Mouse (Mus musculus) forebrain, embryonic 14.5 days (tissue): ENCODE data around the gene Col4a6. TPM values are rescaled to one million over a fixed set of nuclear protein-coding genes. Genes with fewer than 3 reads are reported as not detected.

Experiments used
- ATAC-seq: fragments of 200-750 bp; cut with Nextera tagmentation; 2 replicates; pipeline ENCODE4 v1.8.0; 2017; ENCODE audit warnings: mild to moderate bottlenecking, moderate library complexity
- DNase-seq: peaks from one replicate; pipeline ENCODE4 v3.0.0-alpha.2; 2015; ENCODE audit warnings: low spot score
- H3K27ac ChIP-seq: fragments of 300-500 bp; sonication (generic); 2 replicates; pipeline ENCODE4 v1.5.1; 2014; ENCODE audit warnings: low read depth, mild to moderate bottlenecking, control low read depth, low read length, moderate library complexity
- H3K27me3 ChIP-seq: fragments of 300-500 bp; sonication (generic); replicated peaks from 2 replicates; pipeline ENCODE4 v1.6.1; 2014; ENCODE audit warnings: low read length, control low read depth, mixed read lengths; ENCODE audit not compliant: control insufficient read depth, insufficient read depth
- H3K36me3 ChIP-seq: fragments of 300-500 bp; sonication (generic); 2 replicates; pipeline ENCODE4 v1.6.1; 2014; ENCODE audit warnings: low read length, control low read depth; ENCODE audit not compliant: control insufficient read depth, insufficient read depth
- H3K4me1 ChIP-seq: fragments of 300-500 bp; sonication (generic); 2 replicates; pipeline ENCODE4 v1.6.1; 2014; ENCODE audit warnings: antibody characterized with exemption, low read length, control low read depth; ENCODE audit not compliant: control insufficient read depth, insufficient read depth
- H3K4me2 ChIP-seq: fragments of 300-500 bp; sonication (generic); 2 replicates; pipeline ENCODE4 v1.6.1; 2014; ENCODE audit warnings: mild to moderate bottlenecking, control low read depth, low read length
- H3K4me3 ChIP-seq: fragments of 300-500 bp; sonication (generic); 2 replicates; pipeline ENCODE4 v1.5.1; 2014; ENCODE audit warnings: low read depth, low read length, control low read depth
- H3K9ac ChIP-seq: fragments of 300-500 bp; sonication (generic); 2 replicates; pipeline ENCODE4 v1.6.1; 2014; ENCODE audit warnings: mild to moderate bottlenecking, low read length, control low read depth, moderate library complexity
- H3K9me3 ChIP-seq: fragments of 300-500 bp; sonication (generic); replicated peaks from 2 replicates; pipeline ENCODE4 v1.6.1; 2016; ENCODE audit warnings: low read length, control low read depth, mixed read lengths; ENCODE audit not compliant: control insufficient read depth
- WGBS: fragments of 180-500 bp; shearing (Covaris S2); extraction: QIAGEN DNeasy Blood & Tissue Kit; methylation state at CpG from one replicate; pipeline ENCODE4 v1.1.7; 2014; 5-methylcytosine and 5-hydroxymethylcytosine counted together
- polyA plus RNA-seq: library from polyadenylated mRNA; unstranded; fragments of >200 nt; fragmentation: Nextera tagmentation; extraction: Ambion mirVana; gene quantifications from 2 replicates; pipeline ENCODE4 v1.2.1, GENCODE M21; 2014

The Col4a6 gene
- polyA plus RNA-seq, result 1.3 and 1.6 TPM in 2 replicates

GRCm38 (mm10) chrX:141473470-141474302 is at the start of gene Col4a6:
Gene Col4a6 (minus strand): TSS chrX:141474076.
- H3K4me2 ChIP-seq, result peak within 1 kb of the TSS; percentile 55
- no peaks in the 10 kb centered on the region for H3K9me3 ChIP-seq
- DNase-seq (peak; percentile 8), ATAC-seq (peak; percentile 56; the same call in 1 of the 2 replicates)
- H3K36me3 ChIP-seq, result no peaks in the 10 kb centered on the region
- H3K4me1 ChIP-seq, result no peaks in the 10 kb centered on the region
- H3K27me3 ChIP-seq, result no peaks in the 10 kb centered on the region
- WGBS, result 28% methylated on average over 16 of the region's 16 CpGs
- no peak within 1 kb of the TSS for H3K9ac ChIP-seq
- peak within 1 kb of the TSS; percentile 33 for H3K4me3 ChIP-seq
- H3K27ac ChIP-seq, result no peak within 1 kb of the TSS

GRCm38 (mm10) chrX:141503125-141503524 is 29.2 kb upstream of the Col4a6 start:
- peak; percentile 3 for DNase-seq

GRCm38 (mm10) chrX:141494545-141494944 is 20.7 kb upstream of the Col4a6 start:
- Histone ChIP-seq H3K36me3 (no peaks in the 10 kb centered on the region), H3K4me1 (no peaks in the 10 kb centered on the region), H3K27ac (no peak overlapping the region), H3K9ac (no peak overlapping the region), H3K9me3 (no peaks in the 10 kb centered on the region), H3K4me3 (no peak overlapping the region), H3K4me2 (no peak overlapping the region), H3K27me3 (no peaks in the 10 kb centered on the region)
- DNase-seq (no peak), ATAC-seq (no peak)
- WGBS, result 73% methylated on average over 4 of the region's 4 CpGs

More at GRCm38 (mm10) chrX:141503125-141503524, 29.2 kb upstream of the Col4a6 start:
- ATAC-seq, result no peak
- Histone ChIP-seq H3K9ac (no peak overlapping the region), H3K9me3 (no peaks in the 10 kb centered on the region), H3K36me3 (no peaks in the 10 kb centered on the region), H3K27ac (no peak overlapping the region), H3K4me1 (no peaks in the 10 kb centered on the region), H3K4me2 (no peak overlapping the region), H3K27me3 (no peaks in the 10 kb centered on the region), H3K4me3 (no peak overlapping the region)
- WGBS, result 80% methylated on average over 1 of the region's 1 CpGs

GRCm38 (mm10) chrX:141475566-141476327 is 1.9 kb upstream of the Col4a6 start:
- WGBS, result 20% methylated on average over 14 of the region's 14 CpGs
- H3K4me1 ChIP-seq, result no peaks in the 10 kb centered on the region
- peak; percentile 77 for ATAC-seq
- H3K9me3 ChIP-seq, result no peaks in the 10 kb centered on the region
- no peaks in the 10 kb centered on the region for H3K36me3 ChIP-seq
- peak overlapping the region; percentile 54 for H3K9ac ChIP-seq
- H3K4me3 ChIP-seq, result peak overlapping the region; percentile 33
- no peaks in the 10 kb centered on the region for H3K27me3 ChIP-seq
- peak overlapping the region; percentile 55 for H3K4me2 ChIP-seq
- DNase-seq, result peak; percentile 1
- H3K27ac ChIP-seq, result no peak overlapping the region

- H3K4me1 ChIP-seq, result no peaks in the 10 kb centered on the region
- peak within 1 kb of the TSS; percentile 33 for H3K4me3 ChIP-seq
- ATAC-seq (peak; percentile 91), DNase-seq (peak; percentile 83)
- no peaks in the 10 kb centered on the region for H3K27me3 ChIP-seq
- peak within 1 kb of the TSS; percentile 54 for H3K9ac ChIP-seq
- no peaks in the 10 kb centered on the region for H3K9me3 ChIP-seq
- peak within 1 kb of the TSS; percentile 55 for H3K4me2 ChIP-seq
- WGBS, result 26% methylated on average over 13 of the region's 13 CpGs
- no peaks in the 10 kb centered on the region for H3K36me3 ChIP-seq
- no peak within 1 kb of the TSS for H3K27ac ChIP-seq
These were observed 1.2 kb upstream of the Col4a6 start, which contains the start of gene Col4a5 for GRCm38 (mm10) chrX:141475110-141475509. Gene Col4a5 (plus strand): TSS chrX:141475385.

GRCm38 (mm10) chrX:141447936-141448335 is 25.9 kb downstream of the Col4a6 start:
- H3K36me3 ChIP-seq, result no peaks in the 10 kb centered on the region
- H3K9me3 ChIP-seq, result no peaks in the 10 kb centered on the region
- 79% methylated on average over 1 of the region's 1 CpGs for WGBS
- H3K9ac ChIP-seq, result no peak overlapping the region
- H3K27ac ChIP-seq, result no peak overlapping the region
- DNase-seq (no peak), ATAC-seq (no peak)
- H3K4me2 ChIP-seq, result no peak overlapping the region
- no peaks in the 10 kb centered on the region for H3K4me1 ChIP-seq
- no peak overlapping the region for H3K4me3 ChIP-seq
- no peaks in the 10 kb centered on the region for H3K27me3 ChIP-seq

- no peak for ATAC-seq
- no peak overlapping the region for H3K9ac ChIP-seq
These were observed 34.5 kb downstream of the Col4a6 start for GRCm38 (mm10) chrX:141439423-141439822.

GRCm38 (mm10) chrX:141436780-141437179 is 37.1 kb downstream of the Col4a6 start:
- Histone ChIP-seq H3K4me2 (no peak overlapping the region), H3K4me3 (no peak overlapping the region), H3K4me1 (no peaks in the 10 kb centered on the region), H3K9ac (no peak overlapping the region), H3K27me3 (no peaks in the 10 kb centered on the region), H3K27ac (no peak overlapping the region), H3K9me3 (no peaks in the 10 kb centered on the region), H3K36me3 (no peaks in the 10 kb centered on the region)
- WGBS, result 90% methylated on average over 6 of the region's 6 CpGs
- DNase-seq (no peak), ATAC-seq (no peak)

More at GRCm38 (mm10) chrX:141439423-141439822, 34.5 kb downstream of the Col4a6 start:
- H3K4me1 ChIP-seq, result no peaks in the 10 kb centered on the region
- H3K36me3 ChIP-seq, result no peaks in the 10 kb centered on the region
- 65% methylated on average over 2 of the region's 2 CpGs for WGBS
- H3K27me3 ChIP-seq, result no peaks in the 10 kb centered on the region
- H3K9me3 ChIP-seq, result no peaks in the 10 kb centered on the region
- H3K4me2 ChIP-seq, result no peak overlapping the region
- no peak for DNase-seq
- no peak overlapping the region for H3K4me3 ChIP-seq
- H3K27ac ChIP-seq, result no peak overlapping the region
